ENCODE assay signal across 8 mouse cellular contexts in genomic region chr15:82920895-82921515, GRCm38 (mm10).
DNase-seq lines count a peak whose midpoint lies in the region; ATAC-seq lines count a peak whose summit lies in the region.

No protein-coding gene starts in this region.

- H3K9me3 ChIP-seq in hindbrain, embryonic 16.5 days (ENCODE audit: control insufficient read depth, low read length), result no peaks in the 10 kb centered on the region
- no peaks in the 10 kb centered on the region for H3K9me3 ChIP-seq in liver, embryonic 13.5 days (replicated peaks)

- H3K27me3 ChIP-seq in hindbrain, embryonic 16.5 days (replicated peaks; ENCODE audit: control insufficient read depth, insufficient read depth, low read length), result 0 out of 2 replicates have a peak, but pooled peaks cover 3% of the 10 kb centered on the region
- peaks cover 78% of the 10 kb centered on the region for H3K27me3 ChIP-seq in liver, embryonic 13.5 days

- peak; percentile 30 to 35 for DNase-seq in B cell, adult 2 months
- peak; percentile 90 for DNase-seq in adrenal gland, postnatal 14 days
- DNase-seq in gastrocnemius, postnatal 14 days, result peak; percentile 70
- no peak for DNase-seq in liver, embryonic 13.5 days
- DNase-seq in neural tube, embryonic 10.5 days (ENCODE audit: extremely low spot score, low spot score), result peak; percentile 69
- no peak for DNase-seq in frontal cortex, adult 2 months (ENCODE audit: extremely low spot score in 1 of 2, low spot score in 1 of 2)
- no peak for DNase-seq in right cerebral cortex, postnatal 36 days (ENCODE audit: low spot score in 2 of 2)

- peak; percentile 35 for ATAC-seq in hindbrain, embryonic 16.5 days
- ATAC-seq in liver, embryonic 13.5 days (ENCODE audit: low read depth), result peak; percentile 48; the same call in 1 of the 2 replicates

- 2% methylated on average over 13 of the region's 13 CpGs for WGBS in hindbrain, embryonic 16.5 days
- WGBS in liver, embryonic 13.5 days (ENCODE audit: insufficient replicate concordance), result 10% methylated on average over 13 of the region's 13 CpGs

- H3K36me3 ChIP-seq in hindbrain, embryonic 16.5 days (ENCODE audit: control insufficient read depth, insufficient read depth, low read length), result no peaks in the 10 kb centered on the region
- no peaks in the 10 kb centered on the region for H3K36me3 ChIP-seq in liver, embryonic 13.5 days

- peak overlapping the region; percentile 65; the same call in 1 of the 2 replicates for H3K27ac ChIP-seq in hindbrain, embryonic 16.5 days (ENCODE audit: low read depth, low read length)
- no peak overlapping the region for H3K27ac ChIP-seq in liver, embryonic 13.5 days

- H3K4me1 ChIP-seq in hindbrain, embryonic 16.5 days (ENCODE audit: control insufficient read depth, insufficient read depth, low read depth, low read length), result peaks cover 77% of the 10 kb centered on the region
- peaks cover 21% of the 10 kb centered on the region for H3K4me1 ChIP-seq in liver, embryonic 13.5 days (replicated peaks)

- peak overlapping the region; percentile 29 for H3K4me2 ChIP-seq in hindbrain, embryonic 16.5 days (ENCODE audit: low read length)
- H3K4me2 ChIP-seq in liver, embryonic 13.5 days, result peak overlapping the region; percentile 8

- no peak overlapping the region for H3K4me3 ChIP-seq in hindbrain, embryonic 16.5 days (ENCODE audit: low read length)
- no peak overlapping the region; the same call in 1 of the 2 replicates for H3K4me3 ChIP-seq in liver, embryonic 13.5 days (replicated peaks)

- intact Hi-C loops in gastrocnemius, postnatal 14 days (cut with DNase I; ENCODE audit: low total_unique reads), result no loop called here

- peak overlapping the region; percentile 23; the same call in 1 of the 2 replicates for H3K9ac ChIP-seq in hindbrain, embryonic 16.5 days (ENCODE audit: low read depth, low read length)
- H3K9ac ChIP-seq in liver, embryonic 13.5 days, result no peak overlapping the region

Comparison
In these comparisons a context has a peak if more than half of its experiments do, and no peak if none do; other contexts are left out.
1. DNase-seq: peak in B cell, adult 2 months (2 of 2), adrenal gland, postnatal 14 days (single experiment), gastrocnemius, postnatal 14 days (single experiment) and neural tube, embryonic 10.5 days (single experiment); none in liver, embryonic 13.5 days (single experiment), frontal cortex, adult 2 months (0 of 2) and right cerebral cortex, postnatal 36 days (0 of 2).